Mouse (Mus musculus) forebrain, embryonic 14.5 days (tissue): ENCODE results near the gene Ccdc117. TPM values are rescaled to one million over a fixed set of nuclear protein-coding genes. Genes with fewer than 3 reads are reported as not detected.

Source experiments
- ATAC-seq: fragments of 200-750 bp; cut with Nextera tagmentation; 2 replicates; pipeline ENCODE4 v1.8.0; 2017; ENCODE audit warnings: mild to moderate bottlenecking, moderate library complexity
- DNase-seq: peaks from one replicate; pipeline ENCODE4 v3.0.0-alpha.2; 2015; ENCODE audit warnings: low spot score
- H3K27ac ChIP-seq: fragments of 300-500 bp; sonication (generic); 2 replicates; pipeline ENCODE4 v1.5.1; 2014; ENCODE audit warnings: low read depth, mild to moderate bottlenecking, control low read depth, low read length, moderate library complexity
- H3K27me3 ChIP-seq: fragments of 300-500 bp; sonication (generic); replicated peaks from 2 replicates; pipeline ENCODE4 v1.6.1; 2014; ENCODE audit warnings: low read length, control low read depth, mixed read lengths; ENCODE audit not compliant: control insufficient read depth, insufficient read depth
- H3K36me3 ChIP-seq: fragments of 300-500 bp; sonication (generic); 2 replicates; pipeline ENCODE4 v1.6.1; 2014; ENCODE audit warnings: low read length, control low read depth; ENCODE audit not compliant: control insufficient read depth, insufficient read depth
- H3K4me1 ChIP-seq: fragments of 300-500 bp; sonication (generic); 2 replicates; pipeline ENCODE4 v1.6.1; 2014; ENCODE audit warnings: antibody characterized with exemption, low read length, control low read depth; ENCODE audit not compliant: control insufficient read depth, insufficient read depth
- H3K4me2 ChIP-seq: fragments of 300-500 bp; sonication (generic); 2 replicates; pipeline ENCODE4 v1.6.1; 2014; ENCODE audit warnings: mild to moderate bottlenecking, control low read depth, low read length
- H3K4me3 ChIP-seq: fragments of 300-500 bp; sonication (generic); 2 replicates; pipeline ENCODE4 v1.5.1; 2014; ENCODE audit warnings: low read depth, low read length, control low read depth
- H3K9ac ChIP-seq: fragments of 300-500 bp; sonication (generic); 2 replicates; pipeline ENCODE4 v1.6.1; 2014; ENCODE audit warnings: mild to moderate bottlenecking, low read length, control low read depth, moderate library complexity
- H3K9me3 ChIP-seq: fragments of 300-500 bp; sonication (generic); replicated peaks from 2 replicates; pipeline ENCODE4 v1.6.1; 2016; ENCODE audit warnings: low read length, control low read depth, mixed read lengths; ENCODE audit not compliant: control insufficient read depth
- WGBS: fragments of 180-500 bp; shearing (Covaris S2); extraction: QIAGEN DNeasy Blood & Tissue Kit; methylation state at CpG from one replicate; pipeline ENCODE4 v1.1.7; 2014; 5-methylcytosine and 5-hydroxymethylcytosine counted together
- polyA plus RNA-seq: library from polyadenylated mRNA; unstranded; fragments of >200 nt; fragmentation: Nextera tagmentation; extraction: Ambion mirVana; gene quantifications from 2 replicates; pipeline ENCODE4 v1.2.1, GENCODE M21; 2014

The Ccdc117 gene
- 13.1 and 14.8 TPM in 2 replicates for polyA plus RNA-seq

- H3K4me1 ChIP-seq = peaks cover 8% of the 10 kb centered on the region; the same call in 1 of the 2 replicates
- WGBS = under 1% methylated on average over 51 of the region's 65 CpGs
- DNase-seq = peak; percentile 94
- peak within 1 kb of the TSS; percentile 89 for H3K4me3 ChIP-seq
- no peaks in the 10 kb centered on the region for H3K9me3 ChIP-seq
- H3K4me2 ChIP-seq = peak within 1 kb of the TSS; percentile 79
- H3K36me3 ChIP-seq = peaks cover 15% of the 10 kb centered on the region; the same call in 1 of the 2 replicates
- peak within 1 kb of the TSS; percentile 88 for H3K9ac ChIP-seq
- no peaks in the 10 kb centered on the region for H3K27me3 ChIP-seq
- peak; percentile 99 for ATAC-seq
- H3K27ac ChIP-seq = peak within 1 kb of the TSS; percentile 48; the same call in 1 of the 2 replicates
Observed at GRCm38 (mm10) chr11:5541799-5542481, at the start of gene Ccdc117. Ccdc117 (minus strand) TSS chr11:5542187.

- no peak overlapping the region for H3K27ac ChIP-seq
- no peak for ATAC-seq
Observed at GRCm38 (mm10) chr11:5575046-5575445, 33.1 kb upstream of the Ccdc117 start.

DNA sequence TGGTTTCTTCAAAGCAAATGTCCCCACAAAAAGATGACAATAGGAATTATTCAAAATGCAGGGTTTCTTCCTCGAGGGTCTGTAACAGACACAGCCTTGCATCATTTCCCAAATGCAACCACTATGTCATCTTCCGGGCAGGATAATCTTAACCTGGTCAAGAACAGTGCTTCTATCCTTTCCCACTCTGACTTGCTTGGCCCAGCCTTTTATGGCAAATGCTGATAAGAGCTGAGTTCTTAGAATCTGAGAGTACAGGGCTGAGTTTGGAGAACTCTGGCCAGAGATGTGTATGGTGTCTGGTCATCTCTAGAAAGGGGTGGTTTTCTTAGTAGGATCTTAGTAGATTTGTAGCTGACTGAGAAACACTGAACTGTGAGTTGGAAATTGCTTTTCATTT, 31.8 kb upstream of the Ccdc117 start:
- H3K4me3 ChIP-seq = no peak overlapping the region

More at GRCm38 (mm10) chr11:5575046-5575445, 33.1 kb upstream of the Ccdc117 start:
- Histone ChIP-seq H3K36me3 (no peaks in the 10 kb centered on the region), H3K4me1 (no peaks in the 10 kb centered on the region), H3K9me3 (no peaks in the 10 kb centered on the region), H3K4me2 (no peak overlapping the region), H3K9ac (no peak overlapping the region), H3K4me3 (no peak overlapping the region), H3K27me3 (no peaks in the 10 kb centered on the region)
- 55% methylated on average over 6 of the region's 6 CpGs for WGBS
- DNase-seq = no peak

DNA sequence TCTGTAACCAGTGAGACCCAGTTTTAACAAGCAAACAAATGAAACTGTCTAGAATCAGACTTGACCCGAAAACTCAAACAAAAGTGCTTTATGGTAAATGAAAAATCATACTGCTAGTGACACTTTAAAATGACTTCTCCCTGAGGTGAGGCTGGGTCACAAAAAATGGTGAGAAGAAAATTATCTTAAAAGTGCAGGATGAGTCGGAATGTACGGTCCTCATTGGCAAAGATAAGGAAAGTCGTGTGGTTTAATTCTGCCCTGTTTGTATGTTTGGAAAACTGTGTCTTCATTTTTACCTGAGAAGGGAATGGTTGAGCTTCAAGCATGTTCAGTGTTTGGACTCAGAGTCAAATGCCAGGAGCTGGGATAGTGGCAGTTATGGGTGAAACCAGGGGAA, 29.9 kb upstream of the Ccdc117 start:
- H3K9me3 ChIP-seq = no peaks in the 10 kb centered on the region
- no peaks in the 10 kb centered on the region for H3K27me3 ChIP-seq
- no peak overlapping the region for H3K4me2 ChIP-seq
- H3K36me3 ChIP-seq = no peaks in the 10 kb centered on the region
- DNase-seq (no peak), ATAC-seq (no peak)
- H3K4me3 ChIP-seq = no peak overlapping the region
- 95% methylated on average over 4 of the region's 4 CpGs for WGBS
- no peak overlapping the region for H3K27ac ChIP-seq
- no peaks in the 10 kb centered on the region for H3K4me1 ChIP-seq
- no peak overlapping the region for H3K9ac ChIP-seq

More for the DNA sequence above, 31.8 kb upstream of the Ccdc117 start:
- ATAC-seq (no peak), DNase-seq (no peak)
- Histone ChIP-seq H3K9me3 (no peaks in the 10 kb centered on the region), H3K36me3 (no peaks in the 10 kb centered on the region), H3K27ac (no peak overlapping the region), H3K27me3 (no peaks in the 10 kb centered on the region), H3K9ac (no peak overlapping the region), H3K4me1 (no peaks in the 10 kb centered on the region), H3K4me2 (no peak overlapping the region)
- WGBS = 81% methylated on average over 2 of the region's 2 CpGs

GRCm38 (mm10) chr11:5569474-5569873, 27.5 kb upstream of the Ccdc117 start, which contains the start of gene Ankrd36:
Ankrd36 (plus strand) TSS chr11:5569684.
- ATAC-seq (no peak), DNase-seq (no peak)
- H3K4me1 ChIP-seq = no peaks in the 10 kb centered on the region
- no peaks in the 10 kb centered on the region for H3K27me3 ChIP-seq
- H3K9ac ChIP-seq = no peak within 1 kb of the TSS
- H3K4me3 ChIP-seq = no peak within 1 kb of the TSS
- H3K4me2 ChIP-seq = no peak within 1 kb of the TSS
- no peaks in the 10 kb centered on the region for H3K36me3 ChIP-seq
- 73% methylated on average over 12 of the region's 12 CpGs for WGBS
- H3K27ac ChIP-seq = no peak within 1 kb of the TSS
- H3K9me3 ChIP-seq = no peaks in the 10 kb centered on the region

DNA sequence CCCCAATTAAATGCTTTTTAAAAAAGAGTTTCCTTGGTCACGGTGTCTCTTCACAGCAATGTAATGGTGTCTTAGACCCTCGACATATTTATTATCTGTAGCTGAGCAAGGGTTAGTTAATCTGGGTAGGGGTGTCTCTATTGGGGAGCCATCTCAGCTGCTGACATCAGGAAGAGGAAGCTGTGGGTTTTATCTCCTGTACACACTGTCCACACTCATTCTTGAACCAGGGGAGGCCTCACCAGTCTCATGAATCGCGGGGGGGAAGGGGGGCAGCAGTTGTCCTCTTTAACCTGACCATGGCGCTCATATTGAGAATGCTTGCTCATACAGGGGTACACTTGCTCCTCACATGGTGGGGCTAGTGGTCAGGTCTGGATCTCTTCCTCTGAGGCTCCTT, 26.1 kb upstream of the Ccdc117 start:
- Histone ChIP-seq H3K4me1 (0 out of 2 replicates have a peak, but pooled peaks cover under 1% of the 10 kb centered on the region), H3K4me3 (no peak overlapping the region), H3K9ac (no peak overlapping the region), H3K27me3 (no peaks in the 10 kb centered on the region), H3K9me3 (no peaks in the 10 kb centered on the region), H3K4me2 (no peak overlapping the region), H3K36me3 (no peaks in the 10 kb centered on the region), H3K27ac (no peak overlapping the region)
- DNase-seq (no peak), ATAC-seq (no peak)
- 96% methylated on average over 5 of the region's 5 CpGs for WGBS

GRCm38 (mm10) chr11:5567654-5568053, 25.7 kb upstream of the Ccdc117 start:
- Histone ChIP-seq H3K9me3 (no peaks in the 10 kb centered on the region), H3K9ac (no peak overlapping the region), H3K4me1 (0 out of 2 replicates have a peak, but pooled peaks cover 2% of the 10 kb centered on the region), H3K4me2 (no peak overlapping the region), H3K36me3 (no peaks in the 10 kb centered on the region), H3K27ac (no peak overlapping the region), H3K27me3 (no peaks in the 10 kb centered on the region), H3K4me3 (no peak overlapping the region)
- WGBS = 96% methylated on average over 6 of the region's 6 CpGs
- ATAC-seq (no peak), DNase-seq (no peak)

- no peak overlapping the region for H3K9ac ChIP-seq
- no peaks in the 10 kb centered on the region for H3K9me3 ChIP-seq
- DNase-seq (no peak), ATAC-seq (no peak)
- H3K27me3 ChIP-seq = no peaks in the 10 kb centered on the region
- 64% methylated on average over 2 of the region's 2 CpGs for WGBS
- H3K4me2 ChIP-seq = no peak overlapping the region
- H3K4me3 ChIP-seq = no peak overlapping the region
- H3K27ac ChIP-seq = no peak overlapping the region
- H3K4me1 ChIP-seq = 0 out of 2 replicates have a peak, but pooled peaks cover 2% of the 10 kb centered on the region
- H3K36me3 ChIP-seq = no peaks in the 10 kb centered on the region
Observed at GRCm38 (mm10) chr11:5566506-5566905, 24.5 kb upstream of the Ccdc117 start.

DNA sequence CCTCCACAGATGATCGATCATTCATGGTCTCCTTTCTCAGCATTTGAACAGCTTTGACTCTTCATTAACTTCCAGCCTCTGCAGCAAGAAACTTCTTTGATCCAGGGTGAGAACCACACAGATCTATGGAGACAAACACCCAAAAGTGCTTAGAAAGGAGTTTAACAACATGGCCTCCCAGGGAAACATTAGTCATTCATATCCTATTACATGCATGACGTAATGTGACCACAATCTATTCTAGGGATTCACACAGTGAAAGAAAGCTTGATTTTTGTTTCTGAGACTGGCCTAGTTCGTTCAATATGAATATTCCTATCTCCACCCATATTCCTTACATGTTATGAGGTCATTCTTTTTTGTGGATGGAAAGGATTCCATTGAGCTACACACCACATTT, 23.6 kb upstream of the Ccdc117 start:
- no peak overlapping the region for H3K27ac ChIP-seq
- 0 out of 2 replicates have a peak, but pooled peaks cover 2% of the 10 kb centered on the region for H3K4me1 ChIP-seq
- H3K4me2 ChIP-seq = no peak overlapping the region
- no peak overlapping the region for H3K9ac ChIP-seq
- H3K4me3 ChIP-seq = no peak overlapping the region
- H3K9me3 ChIP-seq = no peaks in the 10 kb centered on the region
- DNase-seq (no peak), ATAC-seq (no peak)
- H3K27me3 ChIP-seq = no peaks in the 10 kb centered on the region
- no peaks in the 10 kb centered on the region for H3K36me3 ChIP-seq
- WGBS = 78% methylated on average over 3 of the region's 3 CpGs
